Mouse (Mus musculus): Measurements from ENCODE around the gene Gm17304.
A peak's percentile ranks its signal among the peaks of the same experiment; 100 is the strongest.

GRCm38 (mm10) chr5:106594388-106594787 is 14.5 kb upstream of the Gm17304 start:
- TF ChIP-seq CTCF (IDR thresholded peaks at IDR 0.05) (peak; percentile 15; the same call in 1 of the 2 replicates), POLR2A (IDR thresholded peaks at IDR 0.05; ENCODE audit: insufficient read depth, low read depth, low read length) (no peak)

All from heart, adult 2 months (tissue).